Comparison of ENCODE assay signal across 8 mouse cellular contexts in genomic region chr11:58979661-58980060, GRCm38 (mm10). TPM values are rescaled to one million over a fixed set of nuclear protein-coding genes. Genes with fewer than 3 reads are reported as not detected.
DNase-seq lines count a peak whose midpoint lies in the region; ATAC-seq and TF ChIP-seq lines count a peak whose summit lies in the region.

No protein-coding gene starts in this region.

- TF ChIP-seq POLR2A in thymus, adult 2 months (IDR thresholded peaks at IDR 0.05; ENCODE audit: control insufficient read depth, extremely low read depth, insufficient read depth, low read length, poor library complexity): no peak

- TF ChIP-seq CTCF in thymus, adult 2 months (IDR thresholded peaks at IDR 0.05; ENCODE audit: borderline replicate concordance, control insufficient read depth, extremely low read depth, insufficient read depth, low read length, poor library complexity): no peak
- no peak for TF ChIP-seq CTCF in intestine, postnatal 0 days (IDR thresholded peaks at IDR 0.05; ENCODE audit: low read depth)

- no peaks in the 10 kb centered on the region for H3K27me3 ChIP-seq in thymus, adult 2 months (ENCODE audit: control insufficient read depth, insufficient read depth, low read length)
- H3K27me3 ChIP-seq in intestine, postnatal 0 days (replicated peaks; ENCODE audit: control insufficient read depth, insufficient read depth, low read length): no peaks in the 10 kb centered on the region
- H3K27me3 ChIP-seq in midbrain, embryonic 11.5 days (ENCODE audit: control insufficient read depth, insufficient read depth, low read length): no peaks in the 10 kb centered on the region

- no peak for DNase-seq in thymus, adult 2 months
- no peak for DNase-seq in thymus, postnatal 36 days
- peak; percentile 71 for DNase-seq in fat pad, adult 2 months (ENCODE audit: extremely low read depth, low read depth, low spot score)
- no peak for DNase-seq in midbrain, embryonic 11.5 days (ENCODE audit: low spot score, missing footprints)
- no peak for DNase-seq in left cerebral cortex, adult 11 months (ENCODE audit: low spot score)
- DNase-seq in layer of hippocampus, adult 9-11 months: no peak
- no peak for DNase-seq in right cerebral cortex, adult 2 months (ENCODE audit: low spot score in 2 of 2)

- peak overlapping the region; percentile 1; the same call in 1 of the 2 replicates for H3K27ac ChIP-seq in thymus, adult 2 months (ENCODE audit: control insufficient read depth, insufficient read depth, low read length)
- peak overlapping the region; percentile 2; the same call in 1 of the 2 replicates for H3K27ac ChIP-seq in intestine, postnatal 0 days (ENCODE audit: low read depth, low read length)
- H3K27ac ChIP-seq in midbrain, embryonic 11.5 days (ENCODE audit: low read depth, low read length): no peak overlapping the region

- 65% methylated on average over 7 of the region's 7 CpGs for WGBS in thymus, adult 2 months
- WGBS in intestine, postnatal 0 days: 61% methylated on average over 7 of the region's 7 CpGs
- 84% methylated on average over 7 of the region's 7 CpGs for WGBS in midbrain, embryonic 11.5 days

- peaks cover 52% of the 10 kb centered on the region for H3K4me1 ChIP-seq in thymus, adult 2 months (replicated peaks; ENCODE audit: control insufficient read depth, insufficient read depth, low read length)
- H3K4me1 ChIP-seq in intestine, postnatal 0 days (replicated peaks; ENCODE audit: control insufficient read depth, insufficient read depth, low read length): peaks cover 11% of the 10 kb centered on the region
- peaks cover 22% of the 10 kb centered on the region for H3K4me1 ChIP-seq in midbrain, embryonic 11.5 days (ENCODE audit: control insufficient read depth, insufficient read depth, low read length)

- H3K9me3 ChIP-seq in intestine, postnatal 0 days (ENCODE audit: control insufficient read depth): no peaks in the 10 kb centered on the region
- H3K9me3 ChIP-seq in midbrain, embryonic 11.5 days (ENCODE audit: control insufficient read depth, low read length): no peaks in the 10 kb centered on the region

- H3K36me3 ChIP-seq in thymus, adult 2 months (ENCODE audit: control insufficient read depth, insufficient read depth, low read length): 0 out of 2 replicates have a peak, but pooled peaks cover 3% of the 10 kb centered on the region
- H3K36me3 ChIP-seq in intestine, postnatal 0 days (ENCODE audit: control insufficient read depth, insufficient read depth): peaks cover 31% of the 10 kb centered on the region
- H3K36me3 ChIP-seq in midbrain, embryonic 11.5 days (ENCODE audit: control insufficient read depth, insufficient read depth, low read length): peaks cover 2% of the 10 kb centered on the region; the same call in 1 of the 2 replicates

- H3K4me3 ChIP-seq in thymus, adult 2 months (ENCODE audit: control insufficient read depth, insufficient read depth, low read length): peak overlapping the region; percentile 38
- H3K4me3 ChIP-seq in intestine, postnatal 0 days (ENCODE audit: low read depth, low read length): peak overlapping the region; percentile 98
- peak overlapping the region; percentile 87; the same call in 1 of the 2 replicates for H3K4me3 ChIP-seq in midbrain, embryonic 11.5 days (ENCODE audit: low read depth, low read length)

- no peak for ATAC-seq in intestine, postnatal 0 days
- no peak for ATAC-seq in midbrain, embryonic 11.5 days (ENCODE audit: low FRiP score)

- H3K4me2 ChIP-seq in intestine, postnatal 0 days (replicated peaks; ENCODE audit: low read depth): peak overlapping the region; percentile 92
- peak overlapping the region; percentile 95 for H3K4me2 ChIP-seq in midbrain, embryonic 11.5 days

- no peak overlapping the region for H3K9ac ChIP-seq in intestine, postnatal 0 days (ENCODE audit: low read depth, low read length)
- peak overlapping the region; percentile 44; the same call in 1 of the 2 replicates for H3K9ac ChIP-seq in midbrain, embryonic 11.5 days (ENCODE audit: low read length)

RNA-seq across cellular contexts. Expression of gene Trim11, which starts 1.8 kb away (rescaled TPM):
- polyA plus RNA-seq in thymus, adult 2 months (2012; rRNA removed): 114 and 119 TPM in 2 replicates
- polyA plus RNA-seq in intestine, postnatal 0 days (2015; fragmentation: Nextera tagmentation; extraction: Ambion mirVana): 8.9 and 9.7 TPM in 2 replicates
- polyA plus RNA-seq in midbrain, embryonic 11.5 days (2014; fragmentation: Nextera tagmentation; extraction: Ambion mirVana): 17.6 and 18.5 TPM in 2 replicates

RNA-seq across cellular contexts. Expression of gene Hist3h2a, which starts 25.2 kb away (rescaled TPM):
- polyA plus RNA-seq in thymus, adult 2 months (2012; rRNA removed): 45.9 and 51.0 TPM in 2 replicates
- polyA plus RNA-seq in intestine, postnatal 0 days (2015; fragmentation: Nextera tagmentation; extraction: Ambion mirVana): 15.8 and 16.7 TPM in 2 replicates
- 57.8 and 61.8 TPM in 2 replicates for polyA plus RNA-seq in midbrain, embryonic 11.5 days (2014; fragmentation: Nextera tagmentation; extraction: Ambion mirVana)

RNA-seq across cellular contexts. Expression of gene Trim17, which starts 25.2 kb away (rescaled TPM):
- polyA plus RNA-seq in thymus, adult 2 months (2012; rRNA removed): 0.31 and 0.47 TPM in 2 replicates
- polyA plus RNA-seq in intestine, postnatal 0 days (2015; fragmentation: Nextera tagmentation; extraction: Ambion mirVana): 0.08 and 0.12 TPM in 2 replicates
- polyA plus RNA-seq in midbrain, embryonic 11.5 days (2014; fragmentation: Nextera tagmentation; extraction: Ambion mirVana): 0.45 and 0.62 TPM in 2 replicates

RNA-seq across cellular contexts. Expression of gene Hist3h2ba, which starts 30.9 kb away (rescaled TPM):
- 47.2 and 96.5 TPM in 2 replicates for polyA plus RNA-seq in thymus, adult 2 months (2012; rRNA removed)
- 6.9 and 7.8 TPM in 2 replicates for polyA plus RNA-seq in intestine, postnatal 0 days (2015; fragmentation: Nextera tagmentation; extraction: Ambion mirVana)
- 99.9 and 101 TPM in 2 replicates for polyA plus RNA-seq in midbrain, embryonic 11.5 days (2014; fragmentation: Nextera tagmentation; extraction: Ambion mirVana)

RNA-seq across cellular contexts. Expression of gene Rnf187, which starts 40.9 kb away (rescaled TPM):
- 335 and 488 TPM in 2 replicates for polyA plus RNA-seq in thymus, adult 2 months (2012; rRNA removed)
- 113 and 117 TPM in 2 replicates for polyA plus RNA-seq in intestine, postnatal 0 days (2015; fragmentation: Nextera tagmentation; extraction: Ambion mirVana)
- 354 and 381 TPM in 2 replicates for polyA plus RNA-seq in midbrain, embryonic 11.5 days (2014; fragmentation: Nextera tagmentation; extraction: Ambion mirVana)

Comparison
In these comparisons a context has a peak if more than half of its experiments do, and no peak if none do; other contexts are left out.
1. H3K4me3 ChIP-seq: peak in every context shown above with its lines; median percentile 98 in intestine, postnatal 0 days; 87 in midbrain, embryonic 11.5 days; 38 in thymus, adult 2 months.